Mouse (Mus musculus): Measurements from ENCODE around the gene Sash1. TPM values are rescaled to one million over a fixed set of nuclear protein-coding genes. Genes with fewer than 3 reads are reported as not detected.

Sash1 gene
- total and polyA plus RNA-seq, 3 experiments = 0.09 to 0.59 (median 0.24) TPM

DNA sequence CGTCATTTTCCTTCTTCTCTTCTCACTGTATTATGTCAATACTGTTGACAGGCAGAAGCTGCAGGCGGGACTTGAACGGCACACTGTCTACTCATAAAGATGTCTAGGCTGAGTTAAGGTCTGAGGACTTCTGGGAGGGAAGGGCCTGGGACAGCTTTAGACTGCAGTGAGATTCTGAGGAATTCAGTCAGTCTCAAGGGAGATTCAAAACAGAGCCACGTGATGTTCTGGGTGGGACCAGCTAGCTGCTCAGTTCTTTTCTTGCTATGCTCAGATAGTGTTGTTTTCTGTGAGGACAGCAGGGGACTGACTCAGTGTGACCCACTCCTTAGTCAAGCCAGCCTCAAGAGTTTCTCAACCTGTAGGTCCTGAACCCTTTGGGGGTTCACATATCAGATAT, 49.7 kb upstream of the Sash1 start:
- peak; percentile 82 for DNase-seq (ENCODE audit: extremely low read depth)
- Histone ChIP-seq H3K4me3 (replicated peaks in 1 of 3; ENCODE audit: low read depth in 2 of 3, low read length in 2 of 3, poor library complexity in 1 of 3) (no peak overlapping the region), H3K4me2 (ENCODE audit: insufficient read depth, low read depth, poor library complexity, severe bottlenecking) (0 out of 2 replicates have a peak overlapping the region, but pooled peaks have one; percentile 32), H3K79me2 (replicated peaks; ENCODE audit: control insufficient read depth, extremely low read depth, insufficient read depth, poor library complexity, severe bottlenecking) (no peaks in the 10 kb centered on the region), H3K9ac (ENCODE audit: insufficient read depth, low read depth) (no peak overlapping the region; the same call in 1 of the 2 replicates), H3K9me3 (replicated peaks; ENCODE audit: low read length) (no peaks in the 10 kb centered on the region), H3K4me1 (ENCODE audit: control insufficient read depth in 1 of 2, insufficient read depth in 2 of 2) (peaks cover 20 to 64% of the 10 kb centered on the region in 2 experiments), H3K27ac (ENCODE audit: insufficient read depth, low read depth) (peak overlapping the region; percentile 51; the same call in 1 of the 2 replicates), H3K36me3 (replicated peaks in 1 of 2; ENCODE audit: control insufficient read depth in 1 of 2, insufficient read depth in 1 of 2, low read length in 1 of 2) (no peaks in the 10 kb centered on the region), H3K27me3 (replicated peaks) (no peaks in the 10 kb centered on the region)
- TF ChIP-seq TCF12 (IDR thresholded peaks at IDR 0.05; ENCODE audit: low read depth, low read length) (peak; percentile 74), CTCF (conservative IDR thresholded peaks at IDR 0.05 in 1 of 2, IDR thresholded peaks at IDR 0.05 in 1 of 2; ENCODE audit: low read depth in 2 of 2, low read length in 2 of 2) (peak in 1 of 2 experiments; percentile 29; a peak in 1 of 4 replicates), ZKSCAN1 (IDR thresholded peaks at IDR 0.05; ENCODE audit: borderline replicate concordance, low read depth, low read length) (no peak), SIN3A (IDR thresholded peaks at IDR 0.05; ENCODE audit: low read length) (no peak), JUN (IDR thresholded peaks at IDR 0.05; ENCODE audit: insufficient read depth, low read depth, low read length) (no peak), GABPA (IDR thresholded peaks at IDR 0.05; ENCODE audit: insufficient replicate concordance, low read depth, low read length) (no peak), CHD2 (IDR thresholded peaks at IDR 0.05; ENCODE audit: low read length) (no peak), IRF4 (IDR thresholded peaks at IDR 0.05; ENCODE audit: low read depth, low read length) (peak; percentile 68), NELFE (IDR thresholded peaks at IDR 0.05; ENCODE audit: low read depth, low read length) (peak; percentile 61), RAD21 (IDR thresholded peaks at IDR 0.05; ENCODE audit: low read depth, low read length) (peak; percentile 15), ZNF384 (IDR thresholded peaks at IDR 0.05; ENCODE audit: low read depth, low read length) (peak; percentile 13; the same call in 1 of the 2 replicates), NRF1 (IDR thresholded peaks at IDR 0.05; ENCODE audit: low read depth, low read length) (0 out of 2 replicates have a peak, but pooled peaks have one; percentile 29), USF2 (conservative IDR thresholded peaks at IDR 0.05; ENCODE audit: low read depth, low read length) (peak; percentile 87), SMC3 (IDR thresholded peaks at IDR 0.05; ENCODE audit: low read depth, low read length) (peak; percentile 34), BHLHE40 (IDR thresholded peaks at IDR 0.05; ENCODE audit: low read depth, low read length) (peak; percentile 76), ZMIZ1 (IDR thresholded peaks at IDR 0.05; ENCODE audit: low read depth, low read length) (peak; percentile 67; the same call in 1 of the 2 replicates), MYC (IDR thresholded peaks at IDR 0.05; ENCODE audit: low read depth, low read length) (0 out of 2 replicates have a peak, but pooled peaks have one; percentile 46), MAFK (IDR thresholded peaks at IDR 0.05; ENCODE audit: insufficient replicate concordance, low read length) (no peak), E2F4 (IDR thresholded peaks at IDR 0.05; ENCODE audit: insufficient replicate concordance, low read depth, low read length) (no peak), POLR2A (IDR thresholded peaks at IDR 0.05; ENCODE audit: low read depth, low read length) (0 out of 2 replicates have a peak, but pooled peaks have one; percentile 25), USF1 (IDR thresholded peaks at IDR 0.05; ENCODE audit: low read depth, low read length) (peak; percentile 87), ETS1 (conservative IDR thresholded peaks at IDR 0.05; ENCODE audit: low read depth, low read length) (peak; percentile 75), CHD1 (IDR thresholded peaks at IDR 0.05; ENCODE audit: low read depth, low read length) (no peak), MEF2A (IDR thresholded peaks at IDR 0.05; ENCODE audit: borderline replicate concordance, low read depth, low read length) (peak; percentile 64; the same call in 1 of the 2 replicates), EP300 (IDR thresholded peaks at IDR 0.05; ENCODE audit: low read length) (peak; percentile 64), MXI1 (IDR thresholded peaks at IDR 0.05; ENCODE audit: low read depth, low read length) (peak; percentile 44; the same call in 1 of the 2 replicates), KAT2A (IDR thresholded peaks at IDR 0.05; ENCODE audit: insufficient replicate concordance, low read length) (0 out of 2 replicates have a peak, but pooled peaks have one; percentile 41), POLR2AphosphoS2 (IDR thresholded peaks at IDR 0.05; ENCODE audit: low read depth, low read length) (no peak), HCFC1 (IDR thresholded peaks at IDR 0.05; ENCODE audit: low read depth, low read length) (peak; percentile 31; the same call in 1 of the 2 replicates), MAX (IDR thresholded peaks at IDR 0.05; ENCODE audit: low read length) (peak; percentile 92), TBP (conservative IDR thresholded peaks at IDR 0.05; ENCODE audit: low read depth, low read length) (peak; percentile 58; the same call in 1 of the 2 replicates), MAZ (IDR thresholded peaks at IDR 0.05; ENCODE audit: low read depth, low read length) (peak; percentile 48; the same call in 1 of the 2 replicates)
- dilution Hi-C loops (cut with MboI; ENCODE audit: extremely low pct_ligation_motif_present, extremely low pct_unique_long_range_greater_than_20kb, low sequenced_read_pairs) = no loop called here
- in situ Hi-C loops (cut with MboI; ENCODE audit: low pct_ligation_motif_present, low pct_unique_long_range_greater_than_20kb, low sequenced_read_pairs) = no loop called here

Measured in CH12.LX (cell line).